ENCODE assay signal across 34 mouse cellular contexts in the genomic region with DNA sequence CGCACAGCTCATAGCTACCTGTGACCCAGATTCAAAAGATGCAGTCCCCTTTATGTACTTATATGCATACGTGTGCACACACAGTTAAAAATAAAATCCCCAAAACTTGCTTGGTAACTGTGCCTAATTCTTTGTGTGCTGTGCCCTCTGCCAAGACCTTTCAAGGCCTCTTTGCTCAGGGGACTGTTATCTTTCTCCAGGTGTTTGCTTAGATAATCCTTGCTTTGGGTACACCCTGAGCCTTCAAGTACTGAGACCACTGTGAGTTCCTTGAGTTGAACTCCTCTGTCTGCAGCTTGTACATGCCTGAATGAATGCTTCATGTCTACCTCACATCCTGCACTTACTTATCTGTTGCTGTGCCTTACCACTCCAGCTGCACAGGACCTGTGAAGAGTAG. TPM values are rescaled to one million over a fixed set of nuclear protein-coding genes. Genes with fewer than 3 reads are reported as not detected.
DNase-seq lines count a peak whose midpoint lies in the region; ATAC-seq and TF ChIP-seq lines count a peak whose summit lies in the region.
"Had no signal": no experiment of that assay in that cellular context is flagged by ENCODE, and none has a peak within 500 bp of the region (broad histone marks: within the 10 kb centered on the region; RNA-seq: fewer than 3 reads in every experiment).

No protein-coding gene starts in this region.

- TF ChIP-seq RAD21 in MEL (IDR thresholded peaks at IDR 0.05; ENCODE audit: low read depth, low read length), result no peak

- H3K36me3 ChIP-seq in MEL (ENCODE audit: control insufficient read depth in 1 of 2, insufficient read depth in 2 of 2, low read length in 2 of 2), result peaks cover 0 to 7% of the 10 kb centered on the region in 2 experiments; a peak in 2 of 4 replicates
- H3K36me3 ChIP-seq in liver, embryonic 13.5 days, result no peaks in the 10 kb centered on the region
- H3K36me3 ChIP-seq in kidney, adult 2 months (ENCODE audit: control insufficient read depth, insufficient read depth, low read length), result no peaks in the 10 kb centered on the region
- H3K36me3 ChIP-seq: heart, embryonic 12.5 days; hindbrain, embryonic 15.5 days; kidney, embryonic 15.5 days; limb, embryonic 13.5 days; midbrain, embryonic 10.5 days; midbrain, embryonic 15.5 days; neural tube, embryonic 15.5 days had no signal

- H3K9ac ChIP-seq in MEL (ENCODE audit: control insufficient read depth, low read depth, low read length, poor library complexity, severe bottlenecking), result no peak overlapping the region
- H3K9ac ChIP-seq in liver, embryonic 13.5 days, result no peak overlapping the region
- H3K9ac ChIP-seq: forebrain, embryonic 13.5 days; heart, embryonic 12.5 days; hindbrain, embryonic 15.5 days; kidney, embryonic 15.5 days; limb, embryonic 13.5 days; midbrain, embryonic 15.5 days; neural tube, embryonic 15.5 days had no signal

- 66% methylated on average over 2 of the region's 2 CpGs for WGBS in liver, embryonic 13.5 days (ENCODE audit: insufficient replicate concordance)
- 94% methylated on average over 2 of the region's 2 CpGs for WGBS in kidney, adult 2 months

- no peak for TF ChIP-seq POLR2A in MEL (IDR thresholded peaks at IDR 0.05; ENCODE audit: control insufficient read depth in 1 of 2, insufficient read depth in 1 of 2, low read depth in 1 of 2, low read length in 2 of 2, poor library complexity in 1 of 2)
- TF ChIP-seq POLR2A in kidney, adult 2 months (IDR thresholded peaks at IDR 0.05; ENCODE audit: low read depth, low read length), result no peak

- TF ChIP-seq EP300 in MEL (IDR thresholded peaks at IDR 0.05; ENCODE audit: low read depth in 1 of 2, low read length in 2 of 2), result no peak; a peak in 1 of 4 replicates

- peak; percentile 44 for DNase-seq in MEL (ENCODE audit: low read depth, low spot score)
- DNase-seq in c-Kit-positive CD71-positive TER-119-negative erythroid progenitor cells, embryonic 14.5 days (ENCODE audit: low read depth), result peak; percentile 20
- peak; percentile 25 for DNase-seq in liver, embryonic 13.5 days
- no peak for DNase-seq in kidney, adult 2 months
- no peak for DNase-seq in Muller cell, postnatal 12 days (ENCODE audit: inconsistent ontology term)
- DNase-seq in yolk sac, embryonic 10.5 days (ENCODE audit: low spot score), result no peak
- DNase-seq: adrenal gland, adult 2 months; cerebellum, adult 11-12 months; cerebellum, adult 9-11 months; gastrocnemius, postnatal 25 days; heart, adult 2 months; heart, postnatal 4 days; kidney, adult 11 months; kidney, postnatal 36 days; lung, adult 2 months; lung, postnatal 10 days; retina, postnatal 1 day; right cerebral cortex, postnatal 14 days; thymus, adult 2 months; thymus, postnatal 36 days had no signal

- no peak overlapping the region for H3K4me3 ChIP-seq in MEL (ENCODE audit: control insufficient read depth in 1 of 2, insufficient read depth in 1 of 2, low read depth in 2 of 2, low read length in 2 of 2)
- H3K4me3 ChIP-seq in liver, embryonic 13.5 days (replicated peaks), result no peak overlapping the region
- H3K4me3 ChIP-seq in kidney, adult 2 months (ENCODE audit: insufficient read depth, low read depth, low read length), result no peak overlapping the region
- H3K4me3 ChIP-seq: forebrain, embryonic 13.5 days; heart, adult 2 months; heart, embryonic 12.5 days; hindbrain, embryonic 15.5 days; kidney, embryonic 15.5 days; layer of hippocampus, adult 2 months; limb, embryonic 13.5 days; midbrain, embryonic 10.5 days; midbrain, embryonic 15.5 days; neural tube, embryonic 15.5 days had no signal

- peak overlapping the region; percentile 27 for H3K4me2 ChIP-seq in liver, embryonic 13.5 days
- H3K4me2 ChIP-seq: forebrain, embryonic 13.5 days; heart, embryonic 12.5 days; hindbrain, embryonic 15.5 days; kidney, embryonic 15.5 days; limb, embryonic 13.5 days; midbrain, embryonic 15.5 days; neural tube, embryonic 15.5 days had no signal

- H3K27me3 ChIP-seq in MEL (ENCODE audit: control insufficient read depth in 1 of 2, insufficient read depth in 2 of 2, low read length in 2 of 2), result no peaks in the 10 kb centered on the region
- no peaks in the 10 kb centered on the region for H3K27me3 ChIP-seq in liver, embryonic 13.5 days
- no peaks in the 10 kb centered on the region for H3K27me3 ChIP-seq in kidney, adult 2 months (replicated peaks; ENCODE audit: control insufficient read depth, insufficient read depth, low read length)
- H3K27me3 ChIP-seq: forebrain, embryonic 13.5 days; heart, embryonic 12.5 days; hindbrain, embryonic 15.5 days; kidney, embryonic 15.5 days; limb, embryonic 13.5 days; midbrain, embryonic 15.5 days; neural tube, embryonic 15.5 days had no signal

- H3K27ac ChIP-seq in MEL (ENCODE audit: control insufficient read depth, low read depth, low read length), result no peak overlapping the region
- peak overlapping the region; percentile 26; the same call in 1 of the 2 replicates for H3K27ac ChIP-seq in liver, embryonic 13.5 days
- no peak overlapping the region for H3K27ac ChIP-seq in kidney, adult 2 months (ENCODE audit: insufficient read depth, low read depth, low read length)
- H3K27ac ChIP-seq: forebrain, embryonic 13.5 days; heart, adult 2 months; hindbrain, embryonic 15.5 days; kidney, embryonic 15.5 days; layer of hippocampus, adult 2 months; limb, embryonic 13.5 days; macrophage; midbrain, embryonic 10.5 days; midbrain, embryonic 15.5 days; neural tube, embryonic 15.5 days had no signal

- TF ChIP-seq CTCF in MEL (IDR thresholded peaks at IDR 0.05 in 2 of 3, conservative IDR thresholded peaks at IDR 0.05 in 1 of 3; ENCODE audit: control insufficient read depth in 1 of 3, insufficient read depth in 1 of 3, low read depth in 2 of 3, low read length in 3 of 3, poor library complexity in 1 of 3, severe bottlenecking in 1 of 3), result no peak
- TF ChIP-seq CTCF in kidney, adult 2 months (conservative IDR thresholded peaks at IDR 0.05; ENCODE audit: insufficient read depth, insufficient read length, low read depth, low read length), result no peak

- H3K4me1 ChIP-seq in MEL (ENCODE audit: control insufficient read depth in 1 of 2, insufficient read depth in 2 of 2, low read length in 2 of 2), result peaks cover 2 to 4% of the 10 kb centered on the region in 2 experiments
- peaks cover 19% of the 10 kb centered on the region for H3K4me1 ChIP-seq in liver, embryonic 13.5 days (replicated peaks)
- no peaks in the 10 kb centered on the region for H3K4me1 ChIP-seq in kidney, adult 2 months (ENCODE audit: control insufficient read depth, insufficient read depth, low read length)
- H3K4me1 ChIP-seq: forebrain, embryonic 13.5 days; heart, embryonic 12.5 days; hindbrain, embryonic 15.5 days; kidney, embryonic 15.5 days; limb, embryonic 13.5 days; midbrain, embryonic 10.5 days; midbrain, embryonic 15.5 days; neural tube, embryonic 15.5 days had no signal

- no peaks in the 10 kb centered on the region for H3K9me3 ChIP-seq in MEL (replicated peaks; ENCODE audit: insufficient read depth, low read length)
- no peaks in the 10 kb centered on the region for H3K9me3 ChIP-seq in liver, embryonic 13.5 days (replicated peaks)
- H3K9me3 ChIP-seq: forebrain, embryonic 13.5 days; hindbrain, embryonic 15.5 days; kidney, embryonic 15.5 days; midbrain, embryonic 15.5 days; neural tube, embryonic 15.5 days had no signal

- peak; percentile 95 for ATAC-seq in liver, embryonic 13.5 days (ENCODE audit: low read depth)
- peak; percentile 77 for ATAC-seq in megakaryocyte progenitor cell, adult 5-6 weeks (replicated peaks; ENCODE audit: poor library complexity)
- ATAC-seq: activated CD4-positive, CD25-positive, alpha-beta regulatory T cell, adult 4 months; CD4-positive, CD25-positive, alpha-beta regulatory T cell, adult 4 months; forebrain, embryonic 13.5 days; inflammation-experienced regulatory T-cells, adult 6 months; midbrain, embryonic 15.5 days had no signal

- H3K79me2 ChIP-seq in MEL (ENCODE audit: control insufficient read depth, insufficient read depth, low read length, poor library complexity), result no peaks in the 10 kb centered on the region

TF ChIP-seq in MEL, 35 proteins besides CTCF, POLR2A, EP300 and RAD21:
- TF ChIP-seq SMC3 (IDR thresholded peaks at IDR 0.05; ENCODE audit: low read depth, low read length), result no peak
- no peak for TF ChIP-seq ZC3H11A (IDR thresholded peaks at IDR 0.05; ENCODE audit: low read depth, low read length)

RNA-seq across cellular contexts. Expression of gene Rtn4, which starts 32.0 kb away (rescaled TPM):
- 46.5 and 53.1 TPM in 2 replicates for total RNA-seq in MEL (2012; rRNA removed)
- 100 to 1,000 TPM in 1 of 2 experiments, 10 to 100 TPM in 1; 57.8 to 202 TPM for polyA plus RNA-seq in MEL (2012; ENCODE audit: insufficient read depth in 1 of 2, insufficient read length in 2 of 2, low read depth in 1 of 2, low replicate concordance in 2 of 2, missing spikeins in 1 of 2)
- 11.9 TPM in 2 replicates for polyA plus RNA-seq in liver, embryonic 13.5 days (2015; fragmentation: Nextera tagmentation; extraction: Ambion mirVana)
- 61.2 and 72.2 TPM in 2 replicates for total RNA-seq in megakaryocyte progenitor cell, adult 5-6 weeks (2015)
- 64.1 and 72.3 TPM in 2 replicates for total RNA-seq in megakaryocyte progenitor cell, adult 5-6 weeks (2017)
- polyA plus RNA-seq in kidney, adult 2 months (2012; rRNA removed), result 56.1 and 72.2 TPM in 2 replicates

Comparison
In these comparisons a context has a peak if more than half of its experiments do, and no peak if none do; other contexts are left out.
1. DNase-seq: peak in MEL (single experiment), c-Kit-positive CD71-positive TER-119-negative erythroid progenitor cells, embryonic 14.5 days (single experiment) and liver, embryonic 13.5 days (single experiment); none in kidney, adult 2 months (single experiment), Muller cell, postnatal 12 days (single experiment) and yolk sac, embryonic 10.5 days (single experiment).